Mouse (Mus musculus): ENCODE data around the gene Dlst.

Dlst gene

GRCm38 (mm10) chr12:85181475-85182344 lies 71.1 kb downstream of the Dlst start:
- DNase-seq (ENCODE audit: low spot score in 2 of 2): no peak

- DNase-seq (ENCODE audit: low spot score in 2 of 2): no peak
These were observed 71.7 kb downstream of the Dlst start for GRCm38 (mm10) chr12:85182345-85182643.

DNA sequence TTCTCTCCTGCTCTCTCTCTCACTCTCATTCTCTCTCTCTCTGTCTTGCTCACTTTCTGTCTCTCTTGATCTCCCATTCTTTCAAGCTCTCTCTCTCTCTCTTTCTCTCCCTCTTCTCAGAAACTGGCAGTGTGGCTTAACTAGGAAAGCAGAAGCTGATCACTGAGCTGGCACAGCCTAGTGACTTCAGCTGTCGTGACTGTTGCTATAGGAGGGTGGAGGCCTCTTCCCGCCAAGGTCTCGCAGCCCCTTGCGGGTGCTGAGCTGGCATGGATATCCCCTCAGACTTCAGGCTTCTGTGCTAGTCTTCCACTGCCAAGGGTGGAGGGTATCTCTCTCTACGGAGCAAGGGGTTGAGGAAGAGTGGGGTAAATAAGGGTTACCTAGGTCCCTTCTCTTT lies 72.3 kb downstream of the Dlst start:
- DNase-seq (ENCODE audit: low spot score in 2 of 2): no peak

- DNase-seq (ENCODE audit: low spot score in 2 of 2): no peak
These were observed 73.5 kb downstream of the Dlst start for GRCm38 (mm10) chr12:85184118-85184517.
